Mouse (Mus musculus) CH12.LX (cell line): Measurements from ENCODE around the gene Rbp1. TPM values are rescaled to one million over a fixed set of nuclear protein-coding genes. Genes with fewer than 3 reads are reported as not detected.

Experiments used
- DNase-seq: peaks from one replicate; pipeline ENCODE4 v3.0.0-alpha.2; 2013; ENCODE audit errors: extremely low read depth
- H3K27ac ChIP-seq: 2 replicates; pipeline ENCODE4 v1.5.1; 2012; ENCODE audit warnings: low read depth, mild to moderate bottlenecking, control low read depth, moderate library complexity; ENCODE audit not compliant: insufficient read depth
- H3K27me3 ChIP-seq: replicated peaks from 2 replicates; pipeline ENCODE3; 2012; ENCODE audit warnings: inconsistent platforms
- H3K36me3 ChIP-seq, 2 experiments: replicated peaks in 1 of 2; 2 replicates each; pipeline versions ENCODE3 to v1.6.1; 2012; ENCODE audit warnings: inconsistent platforms in 1 of 2, low read length in 1 of 2, mild to moderate bottlenecking in 1 of 2, mixed read lengths in 1 of 2, moderate library complexity in 1 of 2; ENCODE audit not compliant: control insufficient read depth in 1 of 2, insufficient read depth in 1 of 2
- H3K4me1 ChIP-seq, 2 experiments: 2 replicates each; pipeline ENCODE4 v1.6.1; 2012; ENCODE audit warnings: inconsistent platforms in 1 of 2, moderate library complexity in 1 of 2; ENCODE audit not compliant: insufficient read depth in 2 of 2, control insufficient read depth in 1 of 2
- H3K4me2 ChIP-seq: 2 replicates; pipeline ENCODE4 v1.6.1; 2012; ENCODE audit warnings: low read depth, mild to moderate bottlenecking, control low read depth; ENCODE audit not compliant: poor library complexity, insufficient read depth, severe bottlenecking
- H3K4me3 ChIP-seq, 3 experiments: fragments of 150-350 bp in 1 of 3; sonication (generic) in 1 of 3; replicated peaks in 1 of 3; 2 replicates each; pipeline versions ENCODE3 to v1.5.1; 2011 to 2012; ENCODE audit warnings: low read depth in 2 of 3, low read length in 2 of 3, mild to moderate bottlenecking in 2 of 3, moderate library complexity in 2 of 3, control low read depth in 1 of 3, improper control_type of control experiment in 1 of 3, inconsistent platforms in 1 of 3, mixed read lengths in 1 of 3; ENCODE audit not compliant: poor library complexity in 1 of 3
- H3K79me2 ChIP-seq: replicated peaks from 2 replicates; pipeline ENCODE4 v1.6.1; 2012; ENCODE audit warnings: mild to moderate bottlenecking, moderate library complexity; ENCODE audit not compliant: control insufficient read depth, poor library complexity, insufficient read depth, severe bottlenecking; ENCODE audit errors: extremely low read depth
- H3K9ac ChIP-seq: 2 replicates; pipeline ENCODE4 v1.6.1; 2012; ENCODE audit warnings: low read depth, mild to moderate bottlenecking, control low read depth, moderate library complexity; ENCODE audit not compliant: insufficient read depth
- H3K9me3 ChIP-seq: replicated peaks from 2 replicates; pipeline ENCODE3; 2012; ENCODE audit warnings: low read length, inconsistent platforms, mixed read lengths
- BHLHE40 ChIP-seq: IDR thresholded peaks from 2 replicates; pipeline ENCODE4 v1.6.1; 2011; ENCODE audit warnings: mild to moderate bottlenecking, low read depth, low read length, improper control_type of control experiment
- CHD1 ChIP-seq: IDR thresholded peaks from 2 replicates; pipeline ENCODE4 v1.6.1; 2012; ENCODE audit warnings: low read depth, low read length, improper control_type of control experiment, inconsistent platforms
- CTCF ChIP-seq, 2 experiments: IDR thresholded peaks in 1 of 2; conservative IDR thresholded peaks in 1 of 2; 2 replicates each; pipeline ENCODE4 v1.5.1; 2011 to 2012; ENCODE audit warnings: low read depth in 2 of 2, low read length in 2 of 2, improper control_type of control experiment in 1 of 2, inconsistent platforms in 1 of 2, mild to moderate bottlenecking in 1 of 2, moderate library complexity in 1 of 2
- E2F4 ChIP-seq: IDR thresholded peaks from 2 replicates; pipeline ENCODE4 v1.6.1; 2011; ENCODE audit warnings: low read depth, low read length, improper control_type of control experiment; ENCODE audit not compliant: insufficient replicate concordance
- ETS1 ChIP-seq: conservative IDR thresholded peaks from 2 replicates; pipeline ENCODE4 v1.6.1; 2012; ENCODE audit warnings: low read depth, mild to moderate bottlenecking, inconsistent platforms, low read length, improper control_type of control experiment, moderate library complexity
- JUN ChIP-seq: IDR thresholded peaks from 2 replicates; pipeline ENCODE4 v1.6.1; 2011; ENCODE audit warnings: low read depth, mild to moderate bottlenecking, low read length, improper control_type of control experiment, moderate library complexity; ENCODE audit not compliant: insufficient read depth
- MAX ChIP-seq: IDR thresholded peaks from 2 replicates; pipeline ENCODE4 v1.6.1; 2011; ENCODE audit warnings: low read length, improper control_type of control experiment
- NELFE ChIP-seq: IDR thresholded peaks from 2 replicates; pipeline ENCODE4 v1.6.1; 2011; ENCODE audit warnings: low read depth, low read length, improper control_type of control experiment
- NRF1 ChIP-seq: IDR thresholded peaks from 2 replicates; pipeline ENCODE4 v1.6.1; 2014; ENCODE audit warnings: low read depth, mild to moderate bottlenecking, inconsistent platforms, low read length, improper control_type of control experiment, moderate library complexity
- PAX5 ChIP-seq: IDR thresholded peaks from 2 replicates; pipeline ENCODE4 v1.6.1; 2012; ENCODE audit warnings: low read length, inconsistent platforms, mixed read lengths
- RAD21 ChIP-seq: IDR thresholded peaks from 2 replicates; pipeline ENCODE4 v1.6.1; 2011; ENCODE audit warnings: low read depth, mild to moderate bottlenecking, low read length, improper control_type of control experiment, moderate library complexity
- SIN3A ChIP-seq: IDR thresholded peaks from 2 replicates; pipeline ENCODE4 v1.6.1; 2012; ENCODE audit warnings: low read length, improper control_type of control experiment, inconsistent platforms
- SMC3 ChIP-seq: IDR thresholded peaks from 2 replicates; pipeline ENCODE4 v1.6.1; 2011; ENCODE audit warnings: low read depth, low read length, improper control_type of control experiment
- USF1 ChIP-seq: IDR thresholded peaks from 2 replicates; pipeline ENCODE4 v1.6.1; 2014; ENCODE audit warnings: low read depth, mild to moderate bottlenecking, inconsistent platforms, low read length, improper control_type of control experiment
- ZC3H11A ChIP-seq: IDR thresholded peaks from 2 replicates; pipeline ENCODE4 v1.6.1; 2012; ENCODE audit warnings: low read depth, mild to moderate bottlenecking, inconsistent platforms, low read length, improper control_type of control experiment
- dilution Hi-C: fragments of 300-500 bp; cut with MboI; formaldehyde crosslinking; loops from 2 replicates; pipeline ENCODE4 v1.14.3; 2020; ENCODE audit warnings: low sequenced_read_pairs; ENCODE audit not compliant: extremely low pct_unique_long_range_greater_than_20kb, extremely low pct_ligation_motif_present
- in situ Hi-C: fragments of 300-500 bp; cut with MboI; formaldehyde crosslinking; loops from 3 replicates; pipeline ENCODE4 v1.14.3; 2019; ENCODE audit warnings: low sequenced_read_pairs, low pct_ligation_motif_present, low pct_unique_long_range_greater_than_20kb, mixed read lengths
- polyA plus RNA-seq: library from polyadenylated mRNA; unstranded; fragments of >175 nt; gene quantifications from 2 replicates; pipeline ENCODE4 v1.2.1, GENCODE M21; 2012; ENCODE audit warnings: low read depth; ENCODE audit not compliant: insufficient read length
- total RNA-seq, 2 experiments: library from RNA; depleted of rRNA; stranded (reverse); fragments of 300-350 nt in 1 of 2; fragments of >200 nt in 1 of 2; gene quantifications; 2 replicates each; pipeline ENCODE4 v1.2.3; 2012 to 2014

The Rbp1 gene
- total RNA-seq (2012; rRNA removed) = 0.04 TPM in 1 of 2 replicates, not detected in the other
- total RNA-seq (2014; rRNA removed) = not detected in 2 replicates
- polyA plus RNA-seq = 0.12 TPM in 1 of 2 replicates, not detected in the other

DNA sequence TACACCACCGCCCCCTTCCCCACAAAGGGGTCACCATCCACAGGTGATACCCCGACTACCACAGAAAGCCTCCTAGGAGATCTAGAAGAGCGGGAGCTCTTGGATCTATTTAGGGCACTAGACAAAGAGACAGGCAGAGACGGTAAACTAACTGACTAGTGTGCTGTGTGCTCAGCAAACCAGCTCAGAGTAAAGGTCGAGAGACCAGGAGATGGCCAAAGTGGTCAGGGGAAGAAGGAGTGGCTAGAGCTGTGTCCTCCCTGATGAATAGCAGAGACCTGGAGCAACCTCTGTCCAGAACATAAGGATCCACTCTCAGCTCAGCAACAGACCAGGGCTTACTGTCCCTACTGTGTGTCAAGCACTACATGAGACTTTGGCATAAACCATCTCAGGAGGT lies at the start of gene Rbp1:
Gene Rbp1 (plus strand): TSS at position 306 of the 400 bp plus-strand sequence.
- no peaks in the 10 kb centered on the region for H3K79me2 ChIP-seq
- no peak within 1 kb of the TSS for H3K4me2 ChIP-seq
- H3K36me3 ChIP-seq = no peaks in the 10 kb centered on the region
- H3K27me3 ChIP-seq = no peaks in the 10 kb centered on the region
- H3K9ac ChIP-seq = no peak within 1 kb of the TSS
- in situ Hi-C loops = no loop called here
- H3K9me3 ChIP-seq = no peaks in the 10 kb centered on the region
- DNase-seq = no peak
- TF ChIP-seq SMC3 (no peak), RAD21 (no peak), SIN3A (no peak), E2F4 (no peak), CTCF (conservative IDR thresholded peaks at IDR 0.05 in 1 of 2, IDR thresholded peaks at IDR 0.05 in 1 of 2; ENCODE audit: low read depth in 2 of 2, low read length in 2 of 2) (no peak), ZC3H11A (no peak), JUN (no peak), ETS1 (no peak), PAX5 (no peak), MAX (no peak), NRF1 (no peak), CHD1 (no peak), NELFE (no peak), USF1 (no peak)
- TF ChIP-seq, all 38 proteins: peak for 0
- no peak within 1 kb of the TSS for H3K27ac ChIP-seq
- dilution Hi-C loops = no loop called here
- no peak within 1 kb of the TSS for H3K4me3 ChIP-seq
- H3K4me1 ChIP-seq = no peaks in the 10 kb centered on the region

DNA sequence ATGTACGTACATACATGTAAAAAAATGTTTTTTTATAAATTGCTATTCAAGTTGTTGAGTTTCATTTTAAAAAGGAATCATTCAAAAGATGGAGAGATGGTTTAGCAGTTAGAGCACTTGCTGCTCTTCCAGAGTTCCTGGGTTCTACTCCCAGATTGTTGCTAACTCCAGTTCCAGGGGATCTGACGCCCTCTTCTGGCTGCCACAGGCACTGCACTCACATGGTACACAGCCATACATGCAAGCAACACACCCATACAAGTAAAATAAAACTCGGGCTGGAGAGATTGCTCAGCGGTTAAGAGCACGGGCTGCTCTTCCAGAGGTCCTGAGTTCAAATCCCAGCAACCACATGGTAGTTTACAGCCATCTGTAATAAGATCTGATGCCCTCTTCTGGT lies 49.4 kb upstream of the Rbp1 start:
- Histone ChIP-seq H3K27me3 (no peaks in the 10 kb centered on the region), H3K79me2 (no peaks in the 10 kb centered on the region), H3K9me3 (no peaks in the 10 kb centered on the region), H3K4me3 (no peak overlapping the region), H3K4me1 (peaks cover 0 to 42% of the 10 kb centered on the region in 2 experiments; a peak in 2 of 4 replicates), H3K9ac (no peak overlapping the region), H3K27ac (no peak overlapping the region), H3K36me3 (peaks cover 0 to 9% of the 10 kb centered on the region in 2 experiments), H3K4me2 (no peak overlapping the region)
- in situ Hi-C loops = no loop called here
- dilution Hi-C loops = no loop called here
- DNase-seq = no peak
- TF ChIP-seq BHLHE40 = no peak
- peak in 1 of 2 experiments; percentile 16; a peak in 2 of 4 replicates for TF ChIP-seq CTCF (conservative IDR thresholded peaks at IDR 0.05 in 1 of 2, IDR thresholded peaks at IDR 0.05 in 1 of 2; ENCODE audit: low read depth in 2 of 2, low read length in 2 of 2)
